Mouse (Mus musculus): Measurements from ENCODE around the gene Mrpl46. TPM values are rescaled to one million over a fixed set of nuclear protein-coding genes. Genes with fewer than 3 reads are reported as not detected.
A peak's percentile ranks its signal among the peaks of the same experiment; 100 is the strongest.

Mrpl46 gene
- polyA plus RNA-seq, 1 experiment from 2014 or later: 57.0 TPM

DNA sequence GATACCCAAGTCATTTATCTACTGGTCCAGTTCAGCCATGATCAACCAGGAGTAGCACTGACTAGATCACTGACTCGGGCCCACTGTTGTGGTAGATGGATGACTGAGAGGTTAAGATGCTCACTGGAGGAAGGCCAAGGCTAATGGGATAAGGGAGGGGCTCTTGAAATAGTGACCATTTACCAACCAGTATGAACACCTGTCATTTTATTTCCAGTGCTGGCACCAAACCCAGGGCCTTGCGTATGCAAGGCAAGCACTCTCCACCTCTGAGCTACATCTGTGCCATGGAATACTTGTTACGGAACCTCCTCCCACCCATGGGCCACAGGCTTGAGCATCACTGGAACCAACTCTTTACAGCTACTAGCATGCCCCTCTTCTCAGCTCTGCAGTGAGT, 19.5 kb downstream of the Mrpl46 start:
- H3K27me3 ChIP-seq: no peaks in the 10 kb centered on the region
- H3K27ac ChIP-seq: no peak overlapping the region
- H3K4me1 ChIP-seq: peaks cover 2% of the 10 kb centered on the region; the same call in 1 of the 2 replicates
- ATAC-seq (ENCODE audit: borderline replicate concordance, extremely low read depth, low FRiP score, low TSS enrichment): no peak
- 82% methylated on average over 3 of the region's 3 CpGs for WGBS
- no peaks in the 10 kb centered on the region for H3K36me3 ChIP-seq
- no peak overlapping the region for H3K4me2 ChIP-seq
- no peak overlapping the region for H3K9ac ChIP-seq
- H3K9me3 ChIP-seq: no peaks in the 10 kb centered on the region
- no peak overlapping the region for H3K4me3 ChIP-seq

DNA sequence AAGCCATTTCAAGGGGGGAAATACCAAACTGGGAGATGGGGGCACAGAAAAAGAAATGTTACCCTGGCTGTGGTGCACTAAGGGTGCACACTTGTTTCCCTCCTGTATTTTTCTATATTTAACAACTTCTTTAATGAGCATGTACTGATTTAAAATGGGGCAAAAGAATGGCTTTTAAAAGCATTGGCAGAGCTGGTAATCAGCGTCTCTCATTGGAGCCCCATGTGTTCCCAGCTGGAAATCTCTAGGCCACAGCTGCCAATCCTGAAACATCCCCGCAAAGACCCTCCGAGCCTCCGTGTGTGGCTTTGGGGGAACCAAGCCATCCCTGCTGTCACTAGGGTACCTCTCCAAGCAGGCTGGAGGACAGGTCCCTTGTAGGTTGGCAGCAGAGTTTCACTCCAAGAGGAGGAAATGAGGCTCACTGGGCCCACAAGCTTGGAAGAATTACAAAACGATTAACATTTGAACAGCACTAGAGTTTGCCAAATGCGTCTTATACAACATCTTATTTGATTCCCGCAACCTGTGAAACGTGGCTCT, 28.8 kb downstream of the Mrpl46 start:
- Histone ChIP-seq H3K4me1 (no peaks in the 10 kb centered on the region), H3K27me3 (no peaks in the 10 kb centered on the region), H3K4me3 (no peak overlapping the region), H3K9me3 (no peaks in the 10 kb centered on the region), H3K36me3 (no peaks in the 10 kb centered on the region), H3K4me2 (no peak overlapping the region), H3K27ac (no peak overlapping the region), H3K9ac (no peak overlapping the region)
- WGBS: 69% methylated on average over 8 of the region's 8 CpGs
- ATAC-seq (ENCODE audit: borderline replicate concordance, extremely low read depth, low FRiP score, low TSS enrichment): no peak

GRCm38 (mm10) chr7:78753752-78754457, 29.4 kb downstream of the Mrpl46 start:
- 80% methylated on average over 7 of the region's 7 CpGs for WGBS
- no peaks in the 10 kb centered on the region for H3K4me1 ChIP-seq
- no peak overlapping the region for H3K9ac ChIP-seq
- no peaks in the 10 kb centered on the region for H3K27me3 ChIP-seq
- ATAC-seq (ENCODE audit: borderline replicate concordance, extremely low read depth, low FRiP score, low TSS enrichment): no peak
- no peaks in the 10 kb centered on the region for H3K36me3 ChIP-seq
- no peak overlapping the region for H3K4me3 ChIP-seq
- no peak overlapping the region for H3K27ac ChIP-seq
- H3K9me3 ChIP-seq: no peaks in the 10 kb centered on the region
- no peak overlapping the region for H3K4me2 ChIP-seq

DNA sequence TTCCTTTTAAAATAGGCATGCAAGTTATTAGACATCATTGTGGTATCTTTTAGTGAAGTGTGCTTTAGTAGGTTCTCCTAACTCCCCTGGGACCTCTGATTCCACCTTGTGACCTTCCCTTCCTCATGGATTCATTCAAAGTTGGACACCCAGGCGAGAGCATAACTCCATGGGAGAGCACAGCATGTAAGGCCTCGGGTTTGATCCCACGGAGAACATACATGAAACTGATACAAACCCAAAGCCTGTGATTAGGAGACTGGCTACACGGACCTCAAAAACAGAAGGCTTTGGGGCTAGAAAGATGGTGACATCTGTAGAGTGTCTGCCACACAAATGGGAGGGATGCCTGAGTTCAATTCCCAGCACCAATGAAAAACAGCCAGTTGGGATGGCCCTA, 30.4 kb downstream of the Mrpl46 start:
- ATAC-seq (ENCODE audit: borderline replicate concordance, extremely low read depth, low FRiP score, low TSS enrichment): no peak
- no peak overlapping the region for H3K27ac ChIP-seq
- 85% methylated on average over 4 of the region's 4 CpGs for WGBS

GRCm38 (mm10) chr7:78743731-78744385, 39.5 kb downstream of the Mrpl46 start:
- Histone ChIP-seq H3K4me2 (no peak overlapping the region), H3K9me3 (no peaks in the 10 kb centered on the region), H3K4me3 (no peak overlapping the region), H3K27ac (0 out of 2 replicates have a peak overlapping the region, but pooled peaks have one; percentile 21), H3K9ac (no peak overlapping the region), H3K36me3 (no peaks in the 10 kb centered on the region), H3K4me1 (no peaks in the 10 kb centered on the region), H3K27me3 (no peaks in the 10 kb centered on the region)
- ATAC-seq (ENCODE audit: borderline replicate concordance, extremely low read depth, low FRiP score, low TSS enrichment): peak; percentile 69; the same call in 1 of the 2 replicates
- 30% methylated on average over 5 of the region's 5 CpGs for WGBS

More for the DNA sequence above, 30.4 kb downstream of the Mrpl46 start:
- Histone ChIP-seq H3K27me3 (no peaks in the 10 kb centered on the region), H3K36me3 (no peaks in the 10 kb centered on the region), H3K4me2 (no peak overlapping the region), H3K9me3 (no peaks in the 10 kb centered on the region), H3K4me3 (no peak overlapping the region), H3K4me1 (no peaks in the 10 kb centered on the region), H3K9ac (no peak overlapping the region)

DNA sequence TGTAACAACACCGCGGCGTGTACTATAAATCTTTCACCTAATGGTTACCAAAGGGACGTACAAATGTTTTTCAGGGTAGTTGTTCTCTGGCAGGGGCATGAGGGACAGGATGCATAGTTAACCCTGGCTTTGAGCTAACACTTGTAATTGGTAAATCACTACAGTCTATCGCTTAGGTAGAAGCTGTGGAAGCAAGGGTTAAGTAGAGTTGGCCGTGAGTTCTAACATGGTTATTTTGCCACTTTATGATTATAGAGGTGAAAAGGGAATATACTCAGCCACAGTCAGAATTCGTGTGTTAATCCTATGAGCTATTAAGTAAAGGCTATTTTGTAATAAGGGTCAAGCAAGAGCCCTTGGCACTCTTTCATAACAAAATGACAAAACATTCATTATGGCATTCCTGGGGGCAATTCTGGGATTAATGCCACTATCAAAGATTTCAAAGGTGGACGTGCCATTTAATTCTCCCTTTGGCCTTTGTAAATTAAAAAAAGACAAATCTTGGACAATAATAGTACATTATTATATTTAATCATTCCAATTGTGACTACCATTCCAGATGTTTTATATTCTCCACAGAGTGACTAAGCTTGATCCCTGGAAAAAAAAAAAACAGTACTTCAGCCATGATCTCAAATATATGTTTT, 43.9 kb downstream of the Mrpl46 start:
- no peak overlapping the region for H3K9ac ChIP-seq
- WGBS: 67% methylated on average over 8 of the region's 8 CpGs
- H3K4me1 ChIP-seq: no peaks in the 10 kb centered on the region
- no peak overlapping the region for H3K4me3 ChIP-seq
- no peaks in the 10 kb centered on the region for H3K9me3 ChIP-seq
- no peak overlapping the region; the same call in 1 of the 2 replicates for H3K27ac ChIP-seq
- no peak for ATAC-seq (ENCODE audit: borderline replicate concordance, extremely low read depth, low FRiP score, low TSS enrichment)
- H3K36me3 ChIP-seq: no peaks in the 10 kb centered on the region
- H3K27me3 ChIP-seq: no peaks in the 10 kb centered on the region
- H3K4me2 ChIP-seq: no peak overlapping the region

DNA sequence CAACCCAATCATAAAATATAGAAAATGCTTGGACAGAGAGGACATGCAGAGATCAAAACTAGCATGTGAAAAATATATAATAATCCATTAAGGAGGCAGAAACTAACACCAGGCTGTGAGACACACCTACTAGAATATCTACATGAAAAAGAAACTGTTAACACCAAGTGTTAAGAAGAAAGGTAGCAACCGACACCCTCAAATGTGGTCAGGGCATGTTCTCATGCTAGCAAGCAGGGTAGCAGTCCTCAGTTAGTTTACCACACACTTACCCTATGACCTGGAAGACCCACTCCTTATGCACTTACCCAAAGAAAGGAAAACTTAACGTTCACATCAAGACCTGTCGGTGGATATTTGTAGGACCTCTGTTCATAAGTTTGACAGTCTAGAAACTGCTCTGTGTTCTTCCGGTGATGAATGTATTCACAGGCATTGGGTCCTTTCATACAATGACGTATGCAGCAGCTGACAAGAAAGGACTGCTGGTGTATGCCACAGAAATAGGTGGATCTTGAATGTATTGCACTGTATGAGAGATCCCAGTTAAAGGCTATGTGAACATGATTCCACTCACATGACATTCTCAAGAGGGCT, 45.6 kb downstream of the Mrpl46 start, which contains the start of gene Ntrk3:
Ntrk3 (minus strand) TSS at position 399 of the 597 bp plus-strand sequence.
- H3K27ac ChIP-seq: no peak within 1 kb of the TSS
- WGBS: 68% methylated on average over 5 of the region's 5 CpGs

DNA sequence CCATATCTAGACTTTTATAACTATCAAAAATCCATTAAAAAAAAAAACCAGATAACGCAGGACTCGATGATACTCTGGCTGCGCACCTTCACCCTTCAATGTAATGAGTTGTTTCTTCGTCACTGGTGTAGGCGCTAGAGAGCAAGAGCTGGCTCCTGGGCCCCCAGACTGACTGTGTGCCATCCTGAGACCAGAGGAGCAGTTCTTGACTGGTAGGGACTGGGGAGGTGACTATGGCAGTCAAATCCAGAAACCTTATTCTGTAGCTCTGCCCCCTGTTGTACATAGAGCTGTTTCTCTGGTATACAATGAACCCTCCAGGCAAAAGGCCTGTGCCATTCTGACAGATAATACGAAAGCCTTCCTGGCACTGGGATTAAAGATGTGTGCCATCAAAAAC, 46.1 kb downstream of the Mrpl46 start:
- Histone ChIP-seq H3K9me3 (no peaks in the 10 kb centered on the region), H3K36me3 (no peaks in the 10 kb centered on the region), H3K4me2 (no peak overlapping the region), H3K9ac (no peak overlapping the region), H3K4me1 (no peaks in the 10 kb centered on the region), H3K4me3 (no peak overlapping the region), H3K27me3 (no peaks in the 10 kb centered on the region), H3K27ac (no peak overlapping the region)
- 85% methylated on average over 6 of the region's 6 CpGs for WGBS
- ATAC-seq (ENCODE audit: borderline replicate concordance, extremely low read depth, low FRiP score, low TSS enrichment): no peak

More for the DNA sequence above, 45.6 kb downstream of the Mrpl46 start, which contains the start of gene Ntrk3:
- Histone ChIP-seq H3K9me3 (no peaks in the 10 kb centered on the region), H3K4me3 (no peak within 1 kb of the TSS), H3K36me3 (no peaks in the 10 kb centered on the region), H3K27me3 (no peaks in the 10 kb centered on the region), H3K4me1 (no peaks in the 10 kb centered on the region), H3K9ac (no peak within 1 kb of the TSS), H3K4me2 (no peak within 1 kb of the TSS)
- no peak for ATAC-seq (ENCODE audit: borderline replicate concordance, extremely low read depth, low FRiP score, low TSS enrichment)

GRCm38 (mm10) chr7:78731391-78731790, 51.9 kb downstream of the Mrpl46 start:
- no peak for ATAC-seq (ENCODE audit: borderline replicate concordance, extremely low read depth, low FRiP score, low TSS enrichment)
- Histone ChIP-seq H3K4me2 (no peak overlapping the region), H3K27ac (no peak overlapping the region), H3K4me1 (no peaks in the 10 kb centered on the region), H3K36me3 (no peaks in the 10 kb centered on the region), H3K9ac (no peak overlapping the region), H3K9me3 (no peaks in the 10 kb centered on the region), H3K4me3 (no peak overlapping the region), H3K27me3 (no peaks in the 10 kb centered on the region)
- 71% methylated on average over 8 of the region's 8 CpGs for WGBS

Measured in lung, embryonic 15.5 days (tissue).